Mouse (Mus musculus) frontal cortex, adult (tissue): ENCODE measurements around the gene Mrpl48.

Experiments used
- ATAC-seq: cut with Nextera tagmentation; 2 replicates; pipeline ENCODE4 v1.9.2; 2017; ENCODE audit warnings: mild to moderate bottlenecking, moderate library complexity, mixed read lengths; ENCODE audit not compliant: low TSS enrichment

The Mrpl48 gene

DNA sequence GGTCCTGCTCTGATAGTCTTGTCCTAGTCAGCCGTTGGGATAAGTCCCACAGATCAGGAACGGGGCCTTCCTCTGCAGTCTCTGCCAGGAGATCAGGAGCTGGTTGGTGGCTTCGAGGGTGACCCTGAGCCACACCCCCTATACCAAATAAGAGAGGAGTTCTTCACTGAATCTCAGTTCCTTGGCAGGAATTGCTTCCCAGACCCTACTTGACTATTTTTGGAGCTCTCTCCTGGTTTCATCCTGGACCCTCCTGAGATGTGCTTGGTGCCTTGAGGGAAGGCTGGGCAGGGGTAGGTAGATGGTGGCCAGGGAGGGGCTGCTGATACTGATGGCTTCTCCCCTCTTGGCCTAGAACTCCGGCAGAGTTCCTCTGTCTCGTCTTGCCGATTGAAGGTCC is 111.7 kb downstream of the Mrpl48 start:
- ATAC-seq = no peak
